27 mouse cellular contexts compared by ENCODE assay signal in genomic region chr3:145115169-145115568, GRCm38 (mm10). TPM values are rescaled to one million over a fixed set of nuclear protein-coding genes. Genes with fewer than 3 reads are reported as not detected.
A peak's percentile ranks its signal among the peaks of the same experiment; 100 is the strongest.
DNase-seq lines count a peak whose midpoint lies in the region; ATAC-seq lines count a peak whose summit lies in the region.
"Had no signal": no experiment of that assay in that cellular context is flagged by ENCODE, and none has a peak within 500 bp of the region (broad histone marks: within the 10 kb centered on the region; RNA-seq: fewer than 3 reads in every experiment).

No protein-coding gene starts in this region.

- H3K4me2 ChIP-seq in liver, embryonic 11.5 days, result no peak overlapping the region
- no peak overlapping the region for H3K4me2 ChIP-seq in liver, embryonic 12.5 days
- no peak overlapping the region for H3K4me2 ChIP-seq in liver, embryonic 13.5 days
- H3K4me2 ChIP-seq in kidney, embryonic 16.5 days (replicated peaks; ENCODE audit: low read depth, low read length), result no peak overlapping the region
- H3K4me2 ChIP-seq: embryonic facial prominence, embryonic 13.5 days; forebrain, embryonic 12.5 days; forebrain, embryonic 15.5 days; heart, embryonic 11.5 days; hindbrain, embryonic 12.5 days; hindbrain, embryonic 15.5 days had no signal

- no peaks in the 10 kb centered on the region for H3K27me3 ChIP-seq in liver, embryonic 11.5 days (replicated peaks; ENCODE audit: control insufficient read depth, insufficient read depth, low read length)
- no peaks in the 10 kb centered on the region for H3K27me3 ChIP-seq in liver, embryonic 12.5 days (replicated peaks)
- no peaks in the 10 kb centered on the region for H3K27me3 ChIP-seq in liver, embryonic 13.5 days
- H3K27me3 ChIP-seq in kidney, embryonic 16.5 days (ENCODE audit: insufficient read depth, low read length), result no peaks in the 10 kb centered on the region
- H3K27me3 ChIP-seq: embryonic facial prominence, embryonic 13.5 days; forebrain, embryonic 12.5 days; forebrain, embryonic 15.5 days; hindbrain, embryonic 12.5 days; hindbrain, embryonic 15.5 days; Patski had no signal

- H3K9me3 ChIP-seq in liver, embryonic 11.5 days (ENCODE audit: control insufficient read depth, low read length), result no peaks in the 10 kb centered on the region
- no peaks in the 10 kb centered on the region for H3K9me3 ChIP-seq in liver, embryonic 12.5 days (replicated peaks)
- no peaks in the 10 kb centered on the region for H3K9me3 ChIP-seq in liver, embryonic 13.5 days (replicated peaks)
- H3K9me3 ChIP-seq in kidney, embryonic 16.5 days (ENCODE audit: low read length), result no peaks in the 10 kb centered on the region
- H3K9me3 ChIP-seq: embryonic facial prominence, embryonic 10.5 days; embryonic facial prominence, embryonic 13.5 days; forebrain, embryonic 12.5 days; forebrain, embryonic 15.5 days; hindbrain, embryonic 12.5 days; hindbrain, embryonic 15.5 days had no signal

- no peak overlapping the region for H3K4me3 ChIP-seq in liver, embryonic 11.5 days (ENCODE audit: low read depth, low read length)
- no peak overlapping the region for H3K4me3 ChIP-seq in liver, embryonic 12.5 days
- H3K4me3 ChIP-seq in liver, embryonic 13.5 days (replicated peaks), result no peak overlapping the region
- H3K4me3 ChIP-seq in kidney, embryonic 16.5 days (ENCODE audit: low read length), result no peak overlapping the region
- H3K4me3 ChIP-seq: embryonic facial prominence, embryonic 10.5 days; embryonic facial prominence, embryonic 13.5 days; erythroblast, embryonic 14.5 days; forebrain, embryonic 12.5 days; forebrain, embryonic 15.5 days; heart, adult 2 months; hindbrain, embryonic 12.5 days; hindbrain, embryonic 15.5 days had no signal

- H3K9ac ChIP-seq in liver, embryonic 11.5 days (ENCODE audit: low read depth, low read length), result no peak overlapping the region
- H3K9ac ChIP-seq in liver, embryonic 12.5 days, result no peak overlapping the region
- no peak overlapping the region for H3K9ac ChIP-seq in liver, embryonic 13.5 days
- H3K9ac ChIP-seq in kidney, embryonic 16.5 days (replicated peaks; ENCODE audit: low read length), result no peak overlapping the region
- H3K9ac ChIP-seq: embryonic facial prominence, embryonic 13.5 days; forebrain, embryonic 12.5 days; forebrain, embryonic 15.5 days; hindbrain, embryonic 12.5 days; hindbrain, embryonic 15.5 days had no signal

- no peak overlapping the region for H3K27ac ChIP-seq in liver, embryonic 11.5 days (ENCODE audit: low read depth, low read length)
- H3K27ac ChIP-seq in liver, embryonic 12.5 days, result no peak overlapping the region
- H3K27ac ChIP-seq in liver, embryonic 13.5 days, result no peak overlapping the region
- H3K27ac ChIP-seq in kidney, embryonic 16.5 days (ENCODE audit: low read length), result no peak overlapping the region
- H3K27ac ChIP-seq: embryonic facial prominence, embryonic 10.5 days; embryonic facial prominence, embryonic 13.5 days; forebrain, embryonic 12.5 days; forebrain, embryonic 15.5 days; heart, adult 2 months; hindbrain, embryonic 12.5 days; hindbrain, embryonic 15.5 days had no signal

- peaks cover 6% of the 10 kb centered on the region; the same call in 1 of the 2 replicates for H3K4me1 ChIP-seq in liver, embryonic 11.5 days (replicated peaks; ENCODE audit: control insufficient read depth, insufficient read depth, low read length)
- peaks cover 22% of the 10 kb centered on the region for H3K4me1 ChIP-seq in liver, embryonic 12.5 days
- peaks cover 26% of the 10 kb centered on the region for H3K4me1 ChIP-seq in liver, embryonic 13.5 days (replicated peaks)
- H3K4me1 ChIP-seq in kidney, embryonic 16.5 days (ENCODE audit: insufficient read depth, low read length), result peaks cover 10% of the 10 kb centered on the region

- 77% methylated on average over 2 of the region's 2 CpGs for WGBS in liver, embryonic 11.5 days
- 70% methylated on average over 2 of the region's 2 CpGs for WGBS in liver, embryonic 12.5 days (ENCODE audit: insufficient replicate concordance)
- WGBS in liver, embryonic 13.5 days (ENCODE audit: insufficient replicate concordance), result 46% methylated on average over 2 of the region's 2 CpGs
- 93% methylated on average over 2 of the region's 2 CpGs for WGBS in kidney, embryonic 16.5 days

- DNase-seq in liver, embryonic 11.5 days (ENCODE audit: low spot score), result no peak
- DNase-seq in MEL-GATA-1-ER (ENCODE audit: extremely low read depth, low read depth), result peak; percentile 25
- DNase-seq in liver, embryonic 13.5 days, result peak; percentile 4
- no peak for DNase-seq in spleen, postnatal 14 days (ENCODE audit: low spot score in 2 of 2)
- DNase-seq: adrenal gland, postnatal 14 days; cerebellum, adult 11-12 months; cerebellum, adult 8-10 months; cerebellum, postnatal 10 days; cerebellum, postnatal 36 days; embryo, embryonic 11 days; gastrocnemius, postnatal 25 days; heart, adult 2 months had no signal

- H3K36me3 ChIP-seq in liver, embryonic 11.5 days (ENCODE audit: control insufficient read depth, insufficient read depth, low read length), result no peaks in the 10 kb centered on the region
- H3K36me3 ChIP-seq in liver, embryonic 12.5 days, result no peaks in the 10 kb centered on the region
- H3K36me3 ChIP-seq in liver, embryonic 13.5 days, result no peaks in the 10 kb centered on the region
- no peaks in the 10 kb centered on the region for H3K36me3 ChIP-seq in kidney, embryonic 16.5 days (ENCODE audit: insufficient read depth, low read length)
- H3K36me3 ChIP-seq: embryonic facial prominence, embryonic 10.5 days; embryonic facial prominence, embryonic 13.5 days; forebrain, embryonic 12.5 days; forebrain, embryonic 15.5 days; hindbrain, embryonic 12.5 days; hindbrain, embryonic 15.5 days had no signal

- ATAC-seq in liver, embryonic 11.5 days (replicated peaks; ENCODE audit: low FRiP score), result 0 out of 2 replicates have a peak, but pooled peaks have one; percentile 6
- no peak for ATAC-seq in liver, embryonic 12.5 days
- peak; percentile 6; the same call in 1 of the 2 replicates for ATAC-seq in liver, embryonic 13.5 days (ENCODE audit: low read depth)
- ATAC-seq in megakaryocyte-erythroid progenitor cell, adult 5-6 weeks (replicated peaks; ENCODE audit: low FRiP score, low TSS enrichment, poor library complexity, severe bottlenecking), result peak; percentile 61
- ATAC-seq in kidney, embryonic 16.5 days (ENCODE audit: low FRiP score, low TSS enrichment), result no peak
- ATAC-seq: CD4-positive, CD25-positive, alpha-beta regulatory T cell, adult 4 months; forebrain, embryonic 15.5 days; Patski had no signal

RNA-seq across cellular contexts. Expression of gene Odf2l, which starts 3.2 kb away (rescaled TPM):
- polyA plus RNA-seq in liver, embryonic 11.5 days (2014; fragmentation: Nextera tagmentation; extraction: Ambion mirVana), result 18.7 and 19.5 TPM in 2 replicates
- 8.3 and 9.5 TPM in 2 replicates for polyA plus RNA-seq in liver, embryonic 12.5 days (2016; fragmentation: Nextera tagmentation; extraction: Ambion mirVana)
- polyA plus RNA-seq in liver, embryonic 13.5 days (2015; fragmentation: Nextera tagmentation; extraction: Ambion mirVana), result 7.9 and 11.1 TPM in 2 replicates
- 26.5 and 44.8 TPM in 2 replicates for total RNA-seq in megakaryocyte-erythroid progenitor cell, adult 5-6 weeks (2014; fragmentation: Nextera tagmentation)
- 27.7 and 42.9 TPM in 2 replicates for total RNA-seq in megakaryocyte-erythroid progenitor cell, adult 5-6 weeks (2017)
- 17.3 and 18.1 TPM in 2 replicates for polyA plus RNA-seq in kidney, embryonic 16.5 days (2015; fragmentation: Nextera tagmentation; extraction: Ambion mirVana)

RNA-seq across cellular contexts. Expression of gene Clca2, which starts 15.9 kb away (rescaled TPM):
- polyA plus RNA-seq in liver, embryonic 11.5 days (2014; fragmentation: Nextera tagmentation; extraction: Ambion mirVana), result 0.07 TPM in 1 of 2 replicates, not detected in the other
- not detected in 2 replicates for polyA plus RNA-seq in liver, embryonic 12.5 days (2016; fragmentation: Nextera tagmentation; extraction: Ambion mirVana)
- not detected in 2 replicates for polyA plus RNA-seq in liver, embryonic 13.5 days (2015; fragmentation: Nextera tagmentation; extraction: Ambion mirVana)
- total RNA-seq in megakaryocyte-erythroid progenitor cell, adult 5-6 weeks (2014; fragmentation: Nextera tagmentation), result not detected in 2 replicates
- not detected in 2 replicates for total RNA-seq in megakaryocyte-erythroid progenitor cell, adult 5-6 weeks (2017)
- 0.25 and 0.41 TPM in 2 replicates for polyA plus RNA-seq in kidney, embryonic 16.5 days (2015; fragmentation: Nextera tagmentation; extraction: Ambion mirVana)
- total RNA-seq: hematopoietic stem cell, adult 5-6 weeks had no signal
- polyA plus RNA-seq: CD4-positive, CD25-positive, alpha-beta regulatory T cell, adult 4 months; cortical plate, adult 2 months; erythroblast, embryonic 14.5 days; hindbrain, embryonic 15.5 days had no signal

Comparison
In these comparisons a context has a peak if more than half of its experiments do, and no peak if none do; other contexts are left out.
1. ATAC-seq: peak in liver, embryonic 11.5 days (single experiment), liver, embryonic 13.5 days (single experiment) and megakaryocyte-erythroid progenitor cell, adult 5-6 weeks (single experiment); none in liver, embryonic 12.5 days (single experiment) and kidney, embryonic 16.5 days (single experiment).
2. DNase-seq: peak in MEL-GATA-1-ER (single experiment) and liver, embryonic 13.5 days (single experiment); none in liver, embryonic 11.5 days (single experiment) and spleen, postnatal 14 days (0 of 2).